Mouse (Mus musculus) liver, embryonic 13.5 days (tissue): ENCODE measurements around the gene Kdm1b. TPM values are rescaled to one million over a fixed set of nuclear protein-coding genes. Genes with fewer than 3 reads are reported as not detected.

Experiments used
- ATAC-seq: fragments of 200-750 bp; cut with Nextera tagmentation; 2 replicates; pipeline ENCODE4 v1.8.0; 2017; ENCODE audit warnings: low read depth, mild to moderate bottlenecking, moderate number of reproducible peaks, moderate library complexity
- DNase-seq: peaks from one replicate; pipeline ENCODE4 v3.0.0; 2022
- H3K27ac ChIP-seq: fragments of 300-500 bp; sonication (generic); 2 replicates; pipeline ENCODE4 v1.5.1; 2015; ENCODE audit warnings: moderate library complexity, mild to moderate bottlenecking, inconsistent platforms
- H3K27me3 ChIP-seq: fragments of 300-500 bp; sonication (generic); 2 replicates; pipeline ENCODE4 v1.6.1; 2015; ENCODE audit warnings: mild to moderate bottlenecking, inconsistent platforms
- H3K36me3 ChIP-seq: fragments of 300-500 bp; sonication (generic); 2 replicates; pipeline ENCODE4 v1.6.1; 2015; ENCODE audit warnings: mild to moderate bottlenecking, inconsistent platforms
- H3K4me1 ChIP-seq: fragments of 300-500 bp; sonication (generic); replicated peaks from 2 replicates; pipeline ENCODE4 v1.6.1; 2015; ENCODE audit warnings: inconsistent platforms
- H3K4me2 ChIP-seq: fragments of 300-500 bp; sonication (generic); 2 replicates; pipeline ENCODE4 v1.6.1; 2015; ENCODE audit warnings: inconsistent platforms, mild to moderate bottlenecking, moderate library complexity
- H3K4me3 ChIP-seq: fragments of 300-500 bp; sonication (generic); replicated peaks from 2 replicates; pipeline ENCODE4 v1.5.1; 2015; ENCODE audit warnings: mild to moderate bottlenecking, inconsistent platforms
- H3K9ac ChIP-seq: fragments of 300-500 bp; sonication (generic); 2 replicates; pipeline ENCODE4 v1.6.1; 2015; ENCODE audit warnings: mild to moderate bottlenecking, inconsistent platforms
- H3K9me3 ChIP-seq: fragments of 300-500 bp; sonication (generic); replicated peaks from 2 replicates; pipeline ENCODE4 v1.6.1; 2016; ENCODE audit warnings: inconsistent platforms
- whole genome bisulfite sequencing: fragments of 180-500 bp; shearing (Covaris S2); methylation state at CpG from one replicate; pipeline ENCODE4 v1.1.7; 2015; ENCODE audit not compliant: insufficient replicate concordance; 5-methylcytosine and 5-hydroxymethylcytosine counted together
- polyA plus RNA-seq: library from polyadenylated mRNA; unstranded; fragments of >200 nt; fragmentation: Nextera tagmentation; extraction: Ambion mirVana; gene quantifications from 2 replicates; pipeline ENCODE4 v1.2.1, GENCODE M21; 2015

Gene Kdm1b
- polyA plus RNA-seq, 1 experiment from 2014 or later = 3.0 TPM

DNA sequence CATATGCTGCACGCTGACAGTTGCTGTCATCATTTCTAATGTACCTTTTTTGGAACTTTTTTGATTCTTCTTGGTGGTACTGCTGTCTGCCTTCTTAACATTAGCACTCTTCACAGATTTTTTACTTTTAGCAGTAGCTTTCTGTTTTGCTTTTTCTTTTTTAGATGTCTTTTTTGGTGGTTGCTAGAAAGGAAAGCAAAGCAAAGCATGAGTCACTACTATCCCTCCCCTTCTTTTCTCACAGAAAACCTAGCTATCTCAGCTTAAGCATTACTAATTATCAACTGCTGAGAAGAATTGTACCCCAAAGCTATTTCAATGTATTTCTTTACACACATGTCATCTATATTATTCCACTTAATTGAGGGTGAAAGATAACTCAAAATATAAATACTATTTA is 45.1 kb downstream of the Kdm1b start:
- H3K4me3 ChIP-seq = no peak overlapping the region
- H3K27ac ChIP-seq = no peak overlapping the region
- ATAC-seq = no peak
- DNase-seq = no peak
- H3K4me1 ChIP-seq = no peaks in the 10 kb centered on the region
- no peaks in the 10 kb centered on the region for H3K27me3 ChIP-seq
- no peak overlapping the region for H3K9ac ChIP-seq
- H3K4me2 ChIP-seq = no peak overlapping the region
- 90% methylated on average over 1 of the region's 1 CpGs for WGBS
- peaks cover 80% of the 10 kb centered on the region for H3K36me3 ChIP-seq
- no peaks in the 10 kb centered on the region for H3K9me3 ChIP-seq

GRCm38 (mm10) chr13:47089271-47089670 is 46.0 kb downstream of the Kdm1b start:
- 84% methylated on average over 2 of the region's 2 CpGs for WGBS
- peaks cover 85% of the 10 kb centered on the region for H3K36me3 ChIP-seq
- H3K27me3 ChIP-seq = no peaks in the 10 kb centered on the region
- no peak overlapping the region for H3K9ac ChIP-seq
- H3K9me3 ChIP-seq = no peaks in the 10 kb centered on the region
- H3K27ac ChIP-seq = no peak overlapping the region
- no peak for DNase-seq
- ATAC-seq = no peak
- no peak overlapping the region for H3K4me3 ChIP-seq
- H3K4me2 ChIP-seq = no peak overlapping the region
- no peaks in the 10 kb centered on the region for H3K4me1 ChIP-seq

GRCm38 (mm10) chr13:47093791-47094190 is 50.5 kb downstream of the Kdm1b start:
- DNase-seq (no peak), ATAC-seq (no peak)
- peaks cover 92% of the 10 kb centered on the region for H3K36me3 ChIP-seq
- peaks cover 6% of the 10 kb centered on the region; the same call in 1 of the 2 replicates for H3K4me1 ChIP-seq
- H3K27ac ChIP-seq = no peak overlapping the region
- 91% methylated on average over 2 of the region's 2 CpGs for WGBS
- H3K9ac ChIP-seq = no peak overlapping the region
- no peak overlapping the region for H3K4me3 ChIP-seq
- H3K9me3 ChIP-seq = no peaks in the 10 kb centered on the region
- no peaks in the 10 kb centered on the region for H3K27me3 ChIP-seq
- no peak overlapping the region for H3K4me2 ChIP-seq

- peaks cover 90% of the 10 kb centered on the region for H3K36me3 ChIP-seq
These were observed 53.3 kb downstream of the Kdm1b start for GRCm38 (mm10) chr13:47096591-47096990.

GRCm38 (mm10) chr13:47099265-47099664 is 56.0 kb downstream of the Kdm1b start:
- ATAC-seq = no peak
- H3K9ac ChIP-seq = no peak overlapping the region
- H3K27ac ChIP-seq = no peak overlapping the region
- 85% methylated on average over 7 of the region's 7 CpGs for WGBS
- no peaks in the 10 kb centered on the region for H3K9me3 ChIP-seq
- H3K4me2 ChIP-seq = no peak overlapping the region
- DNase-seq = no peak
- no peak overlapping the region for H3K4me3 ChIP-seq
- peaks cover 86% of the 10 kb centered on the region for H3K36me3 ChIP-seq
- H3K27me3 ChIP-seq = no peaks in the 10 kb centered on the region
- peaks cover 35% of the 10 kb centered on the region for H3K4me1 ChIP-seq

More at GRCm38 (mm10) chr13:47096591-47096990, 53.3 kb downstream of the Kdm1b start:
- Histone ChIP-seq H3K4me2 (no peak overlapping the region), H3K9ac (no peak overlapping the region), H3K9me3 (no peaks in the 10 kb centered on the region), H3K27me3 (no peaks in the 10 kb centered on the region), H3K4me1 (peaks cover 17% of the 10 kb centered on the region), H3K27ac (no peak overlapping the region), H3K4me3 (no peak overlapping the region)
- 82% methylated on average over 2 of the region's 2 CpGs for WGBS
- no peak for DNase-seq
- no peak for ATAC-seq

- Histone ChIP-seq H3K4me3 (no peak overlapping the region), H3K36me3 (peaks cover 72% of the 10 kb centered on the region), H3K27me3 (no peaks in the 10 kb centered on the region), H3K4me2 (no peak overlapping the region), H3K9ac (no peak overlapping the region), H3K9me3 (no peaks in the 10 kb centered on the region), H3K27ac (no peak overlapping the region), H3K4me1 (peaks cover 36% of the 10 kb centered on the region)
- DNase-seq (no peak), ATAC-seq (no peak)
- 75% methylated on average over 2 of the region's 2 CpGs for WGBS
These were observed 57.3 kb downstream of the Kdm1b start for GRCm38 (mm10) chr13:47100587-47100986.

DNA sequence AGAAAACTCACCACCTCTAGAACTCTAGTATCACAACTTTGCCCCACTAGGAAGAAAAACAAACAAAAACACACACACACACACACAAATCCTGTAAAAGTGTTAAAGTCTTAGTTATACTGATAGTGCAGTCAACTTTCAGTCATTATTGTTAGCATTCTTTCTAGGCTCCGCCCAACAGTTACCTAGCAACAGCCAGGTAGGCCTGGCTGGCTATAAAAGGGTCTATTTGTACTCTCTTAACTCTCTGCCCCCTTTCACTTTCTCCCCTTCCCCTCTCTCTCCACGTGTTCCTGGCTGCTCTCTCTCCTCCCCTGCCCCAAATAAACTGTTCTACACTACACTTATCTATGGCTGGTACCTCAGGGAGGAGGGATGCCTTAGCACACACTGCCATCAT is 60.8 kb downstream of the Kdm1b start:
- Histone ChIP-seq H3K4me2 (peak overlapping the region; percentile 82), H3K27me3 (no peaks in the 10 kb centered on the region), H3K4me3 (peak overlapping the region; percentile 99), H3K9ac (peak overlapping the region; percentile 100), H3K9me3 (no peaks in the 10 kb centered on the region), H3K27ac (peak overlapping the region; percentile 63), H3K36me3 (peaks cover 39% of the 10 kb centered on the region), H3K4me1 (peaks cover 54% of the 10 kb centered on the region)
- ATAC-seq (no peak), DNase-seq (no peak)
- 21% methylated on average over 2 of the region's 2 CpGs for WGBS

DNA sequence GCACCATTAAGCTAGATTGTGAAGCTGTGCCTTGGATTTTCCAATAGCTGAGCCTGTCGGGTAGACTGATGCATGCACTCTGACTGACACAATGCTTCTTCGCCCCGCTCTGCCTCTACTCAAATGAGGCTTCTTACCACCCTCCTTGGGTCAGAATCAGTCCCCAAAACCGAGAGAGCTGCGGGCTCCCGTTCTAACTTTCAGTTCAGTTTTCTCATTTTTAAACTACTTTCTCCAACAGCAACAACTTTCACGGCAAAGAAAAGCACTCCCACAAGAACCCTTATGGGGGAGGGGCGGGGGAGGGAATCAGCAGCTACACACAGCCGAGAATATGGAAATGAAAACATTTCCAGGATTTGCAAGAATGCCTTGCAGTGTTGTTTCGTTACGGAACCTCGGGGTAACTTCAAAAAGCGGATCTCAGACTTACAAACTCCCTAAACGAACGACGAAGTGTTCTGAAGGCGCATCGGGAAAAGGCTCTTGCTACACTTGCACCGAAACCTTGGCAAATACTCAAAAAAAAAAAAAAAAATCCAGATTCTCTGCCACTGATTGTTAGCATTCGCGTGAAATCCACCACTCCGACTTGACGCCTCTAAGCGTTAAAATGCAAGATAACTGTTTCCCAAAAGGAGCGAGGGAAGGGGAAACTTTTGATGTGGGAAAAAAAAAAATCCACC is 61.7 kb downstream of the Kdm1b start:
- H3K27me3 ChIP-seq = no peaks in the 10 kb centered on the region
- peak overlapping the region; percentile 100 for H3K9ac ChIP-seq
- ATAC-seq (no peak), DNase-seq (no peak)
- H3K4me3 ChIP-seq = peak overlapping the region; percentile 99
- peaks cover 60% of the 10 kb centered on the region for H3K4me1 ChIP-seq
- H3K4me2 ChIP-seq = peak overlapping the region; percentile 82
- peaks cover 31% of the 10 kb centered on the region for H3K36me3 ChIP-seq
- H3K9me3 ChIP-seq = no peaks in the 10 kb centered on the region
- under 1% methylated on average over 25 of the region's 25 CpGs for WGBS
- H3K27ac ChIP-seq = peak overlapping the region; percentile 98

GRCm38 (mm10) chr13:47105711-47106579 is 62.6 kb downstream of the Kdm1b start, which contains the start of gene Dek:
Gene Dek, minus strand, starts transcription at chr13:47106201.
- WGBS = under 1% methylated on average over 91 of the region's 129 CpGs
- peak within 1 kb of the TSS; percentile 98 for H3K27ac ChIP-seq
- H3K4me1 ChIP-seq = peaks cover 65% of the 10 kb centered on the region
- peak within 1 kb of the TSS; percentile 100 for H3K9ac ChIP-seq
- H3K4me2 ChIP-seq = peak within 1 kb of the TSS; percentile 82
- no peaks in the 10 kb centered on the region for H3K27me3 ChIP-seq
- ATAC-seq (peak; percentile 77), DNase-seq (peak; percentile 80)
- H3K36me3 ChIP-seq = peaks cover 24% of the 10 kb centered on the region
- peak within 1 kb of the TSS; percentile 99 for H3K4me3 ChIP-seq
- no peaks in the 10 kb centered on the region for H3K9me3 ChIP-seq

- Histone ChIP-seq H3K4me3 (peak overlapping the region; percentile 99), H3K4me2 (peak overlapping the region; percentile 82), H3K36me3 (peaks cover 18% of the 10 kb centered on the region), H3K9ac (peak overlapping the region; percentile 100), H3K9me3 (no peaks in the 10 kb centered on the region), H3K27me3 (no peaks in the 10 kb centered on the region), H3K4me1 (peaks cover 67% of the 10 kb centered on the region), H3K27ac (peak overlapping the region; percentile 98)
- no peak for ATAC-seq
- 1% methylated on average over 20 of the region's 20 CpGs for WGBS
- DNase-seq = no peak
These were observed 63.2 kb downstream of the Kdm1b start for GRCm38 (mm10) chr13:47106580-47106888.

- Histone ChIP-seq H3K4me1 (peaks cover 76% of the 10 kb centered on the region), H3K27ac (peak overlapping the region; percentile 98), H3K4me3 (peak overlapping the region; percentile 26), H3K4me2 (peak overlapping the region; percentile 82), H3K36me3 (no peaks in the 10 kb centered on the region; the same call in 1 of the 2 replicates), H3K9ac (peak overlapping the region; percentile 100), H3K27me3 (no peaks in the 10 kb centered on the region), H3K9me3 (no peaks in the 10 kb centered on the region)
- ATAC-seq (peak; percentile 78), DNase-seq (peak; percentile 77)
- 24% methylated on average over 2 of the region's 2 CpGs for WGBS
These were observed 65.9 kb downstream of the Kdm1b start for GRCm38 (mm10) chr13:47109239-47109638.
